Mouse (Mus musculus): ENCODE results near the gene Platr17.

GRCm38 (mm10) chr17:33952879-33953278 is 47.9 kb downstream of the Platr17 start:
- TF ChIP-seq EP300 (IDR thresholded peaks at IDR 0.05) (no peak), CTCF (IDR thresholded peaks at IDR 0.05) (no peak)
